Mouse (Mus musculus): ENCODE data around the gene Cnrip1. TPM values are rescaled to one million over a fixed set of nuclear protein-coding genes. Genes with fewer than 3 reads are reported as not detected.

Cnrip1 gene
- polyA plus RNA-seq, 1 experiment from 2014 or later = 12.7 TPM

Other genes with a start within 250 kb of the Cnrip1 start
- gene Fbxo48, start 100.2 kb upstream of the Cnrip1 start, polyA plus RNA-seq (2016; fragmentation: Nextera tagmentation; extraction: Ambion mirVana) = 1.5 and 1.7 TPM in 2 replicates
- 5.6 and 10.6 TPM in 2 replicates for gene Plek, start 795 bp downstream of the Cnrip1 start, polyA plus RNA-seq (2016; fragmentation: Nextera tagmentation; extraction: Ambion mirVana)
- gene Ppp3r1, start 107.7 kb downstream of the Cnrip1 start, polyA plus RNA-seq (2016; fragmentation: Nextera tagmentation; extraction: Ambion mirVana) = 75.1 and 76.7 TPM in 2 replicates
- gene Wdr92, start 130.5 kb downstream of the Cnrip1 start, polyA plus RNA-seq (2016; fragmentation: Nextera tagmentation; extraction: Ambion mirVana) = 22.8 and 27.6 TPM in 2 replicates
- gene Pno1, start 160.0 kb downstream of the Cnrip1 start, polyA plus RNA-seq (2016; fragmentation: Nextera tagmentation; extraction: Ambion mirVana) = 95.4 and 114 TPM in 2 replicates
- 85.5 and 94.1 TPM in 2 replicates for gene C1d, start 206.0 kb downstream of the Cnrip1 start, polyA plus RNA-seq (2016; fragmentation: Nextera tagmentation; extraction: Ambion mirVana)

Measured in heart, embryonic 10.5 days (tissue).